Mouse (Mus musculus) spleen, adult 2 months (tissue): ENCODE measurements at regions not wholly inside any gene's neighbourhood (a gene's known extent, or its start where the extent isn't known, plus 50 kb on each side); places are given as distances from the start of the nearest gene placed in this dataset.

Experiments used
- CTCF ChIP-seq: fragments of 200-500 bp; IDR thresholded peaks from 2 replicates; pipeline ENCODE4 v1.5.1; 2011; ENCODE audit warnings: mild to moderate bottlenecking, inconsistent platforms; ENCODE audit not compliant: insufficient read depth, insufficient read length, insufficient replicate concordance; ENCODE audit errors: extremely low read depth
- POLR2A ChIP-seq: fragments of 200-500 bp; IDR thresholded peaks from 2 replicates; pipeline ENCODE4 v1.6.1; 2011; ENCODE audit warnings: low read depth, low read length, inconsistent platforms

DNA sequence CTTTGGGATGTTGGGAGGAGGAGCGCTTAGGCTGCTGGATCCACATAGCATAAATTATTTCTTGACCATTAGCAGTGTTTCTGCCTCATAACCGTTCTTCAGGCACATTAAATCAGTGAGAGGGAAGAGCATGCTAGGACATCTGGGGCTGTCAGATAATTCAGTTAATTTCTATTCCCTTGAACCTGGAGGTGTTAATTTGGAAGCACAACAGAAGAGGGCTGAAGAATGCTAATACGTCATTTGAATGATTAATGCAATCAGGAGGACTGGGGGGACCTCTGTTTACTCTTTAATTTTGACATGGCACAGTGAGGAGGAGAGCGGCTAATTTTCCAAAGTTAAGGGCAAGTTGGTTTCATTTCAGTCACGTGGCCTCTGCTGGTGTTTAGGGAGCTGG lies 294.8 kb downstream of the Bcl11a start:
- TF ChIP-seq CTCF, result no peak
- TF ChIP-seq POLR2A, result no peak
